Mouse (Mus musculus) embryonic fibroblast, embryonic 13.5 days (primary cell): ENCODE measurements around the gene Zcchc3.

Experiments used
- CTCF ChIP-seq: IDR thresholded peaks from 2 replicates; pipeline ENCODE4 v1.5.1; 2011; ENCODE audit warnings: mild to moderate bottlenecking, control low read depth, low read length, moderate library complexity, borderline replicate concordance; ENCODE audit not compliant: insufficient read depth
- POLR2A ChIP-seq: IDR thresholded peaks from 2 replicates; pipeline ENCODE4 v1.6.1; 2011; ENCODE audit warnings: low read depth, mild to moderate bottlenecking, control low read depth, low read length, moderate library complexity

- TF ChIP-seq POLR2A (no peak), CTCF (no peak)
These were observed 21.4 kb downstream of the Zcchc3 start for GRCm38 (mm10) chr2:152393225-152394017.
